Mouse (Mus musculus): ENCODE data around the gene Gtdc1.

DNA sequence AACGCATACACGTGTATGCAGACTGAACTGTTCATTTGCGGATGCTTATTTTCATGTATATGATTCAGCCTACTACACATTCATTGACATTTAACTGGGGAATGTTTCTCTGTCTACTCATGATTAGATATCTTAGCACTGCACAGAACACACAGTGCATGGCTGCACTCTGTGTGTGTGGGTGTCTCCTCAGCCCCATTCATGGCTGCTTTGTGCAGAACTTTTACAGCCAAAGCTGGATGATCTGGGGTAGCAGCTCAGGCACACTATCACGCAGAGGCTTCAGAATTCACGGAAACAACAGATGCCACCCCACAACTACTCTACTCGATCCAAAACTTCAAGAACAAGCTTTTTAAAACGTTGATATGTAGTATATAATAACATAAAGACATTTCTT, 263.4 kb downstream of the Gtdc1 start:
- TF ChIP-seq CTCF (IDR thresholded peaks at IDR 0.05; ENCODE audit: borderline replicate concordance, extremely low read depth, insufficient read depth, insufficient read length) (no peak), POLR2A (IDR thresholded peaks at IDR 0.05; ENCODE audit: borderline replicate concordance, extremely low read depth, insufficient read depth, insufficient read length, poor library complexity, severe bottlenecking) (no peak)
